Mouse (Mus musculus) heart, embryonic 14.5 days (tissue): ENCODE measurements around the gene Cog8. TPM values are rescaled to one million over a fixed set of nuclear protein-coding genes. Genes with fewer than 3 reads are reported as not detected.

Experiments used
- ATAC-seq: fragments of 200-750 bp; cut with Nextera tagmentation; 2 replicates; pipeline ENCODE4 v1.8.0; 2017; ENCODE audit warnings: low read depth, moderate TSS enrichment; ENCODE audit not compliant: insufficient number of reproducible peaks, insufficient read depth, low FRiP score
- H3K27ac ChIP-seq, 2 experiments: fragments of 200-500 bp in 1 of 2; fragments of 300-500 bp in 1 of 2; sonication (generic) in 1 of 2; replicated peaks in 1 of 2; 2 replicates each; pipeline ENCODE4 v1.5.1; 2012 to 2014; ENCODE audit warnings: low read depth in 2 of 2, low read length in 2 of 2, control low read depth in 1 of 2, mild to moderate bottlenecking in 1 of 2, mixed read lengths in 1 of 2; ENCODE audit not compliant: control insufficient read depth in 1 of 2, insufficient read depth in 1 of 2
- H3K27me3 ChIP-seq: fragments of 300-500 bp; sonication (generic); 2 replicates; pipeline ENCODE4 v1.6.1; 2014; ENCODE audit warnings: mild to moderate bottlenecking, low read length, control low read depth; ENCODE audit not compliant: control insufficient read depth, insufficient read depth
- H3K36me3 ChIP-seq: fragments of 300-500 bp; sonication (generic); 2 replicates; pipeline ENCODE4 v1.6.1; 2014; ENCODE audit warnings: mild to moderate bottlenecking, control low read depth, low read length, mixed read lengths; ENCODE audit not compliant: control insufficient read depth, insufficient read depth
- H3K4me1 ChIP-seq, 2 experiments: fragments of 200-500 bp in 1 of 2; fragments of 300-500 bp in 1 of 2; sonication (generic) in 1 of 2; 2 replicates each; pipeline ENCODE4 v1.6.1; 2012 to 2014; ENCODE audit warnings: low read length in 2 of 2, control low read depth in 1 of 2, mixed read lengths in 1 of 2; ENCODE audit not compliant: control insufficient read depth in 2 of 2, insufficient read depth in 2 of 2
- H3K4me2 ChIP-seq: fragments of 300-500 bp; sonication (generic); 2 replicates; pipeline ENCODE4 v1.6.1; 2014; ENCODE audit warnings: mild to moderate bottlenecking, low read length
- H3K4me3 ChIP-seq, 2 experiments: fragments of 200-500 bp in 1 of 2; fragments of 300-500 bp in 1 of 2; sonication (generic) in 1 of 2; 2 replicates each; pipeline ENCODE4 v1.5.1; 2012 to 2014; ENCODE audit warnings: low read length in 2 of 2, mild to moderate bottlenecking in 2 of 2, control low read depth in 1 of 2, low read depth in 1 of 2, moderate library complexity in 1 of 2; ENCODE audit not compliant: control insufficient read depth in 1 of 2, insufficient read depth in 1 of 2
- H3K9ac ChIP-seq: fragments of 300-500 bp; sonication (generic); 2 replicates; pipeline ENCODE4 v1.6.1; 2014; ENCODE audit warnings: mild to moderate bottlenecking, low read length
- H3K9me3 ChIP-seq: fragments of 300-500 bp; sonication (generic); 2 replicates; pipeline ENCODE4 v1.6.1; 2016; ENCODE audit warnings: low read length, control low read depth; ENCODE audit not compliant: control insufficient read depth
- WGBS: fragments of 180-500 bp; shearing (Covaris S2); extraction: QIAGEN DNeasy Blood & Tissue Kit; methylation state at CpG from one replicate; pipeline ENCODE4 v1.1.7; 2014; 5-methylcytosine and 5-hydroxymethylcytosine counted together
- polyA plus RNA-seq: library from polyadenylated mRNA; unstranded; fragments of >200 nt; fragmentation: Nextera tagmentation; extraction: Ambion mirVana; gene quantifications from 2 replicates; pipeline ENCODE4 v1.2.1, GENCODE M21; 2014

The Cog8 gene
- polyA plus RNA-seq, 1 experiment from 2014 or later = 26.5 TPM

DNA sequence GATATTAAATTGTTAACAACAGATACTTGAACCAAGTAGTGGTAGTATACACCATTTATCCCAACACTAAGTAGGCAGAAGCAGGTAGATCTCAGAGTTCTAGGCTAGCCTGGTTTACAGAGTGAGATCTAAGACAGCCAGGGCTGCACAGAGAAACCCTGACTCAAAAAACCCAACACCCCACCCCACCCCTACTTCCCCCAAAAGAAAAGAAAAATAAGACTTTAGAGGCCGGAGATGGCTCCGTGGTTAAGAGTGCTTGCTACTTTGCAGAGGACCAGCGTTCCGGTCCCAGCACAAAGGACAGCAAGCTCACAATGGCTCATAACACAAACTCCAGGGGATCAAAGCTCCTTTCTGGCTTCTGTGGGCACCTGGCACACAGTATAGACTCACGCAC lies 29.5 kb upstream of the Cog8 start:
- WGBS = 97% methylated on average over 5 of the region's 5 CpGs
- no peaks in the 10 kb centered on the region for H3K9me3 ChIP-seq
- no peak overlapping the region for H3K4me3 ChIP-seq
- no peak for ATAC-seq
- peaks cover 75% of the 10 kb centered on the region for H3K36me3 ChIP-seq
- no peak overlapping the region for H3K27ac ChIP-seq
- no peaks in the 10 kb centered on the region for H3K4me1 ChIP-seq
- no peak overlapping the region for H3K4me2 ChIP-seq
- no peaks in the 10 kb centered on the region for H3K27me3 ChIP-seq
- H3K9ac ChIP-seq = no peak overlapping the region

GRCm38 (mm10) chr8:107085358-107085757 lies 28.9 kb upstream of the Cog8 start:
- Histone ChIP-seq H3K36me3 (peaks cover 75% of the 10 kb centered on the region), H3K27me3 (no peaks in the 10 kb centered on the region), H3K4me1 (no peaks in the 10 kb centered on the region), H3K9ac (no peak overlapping the region), H3K4me2 (no peak overlapping the region), H3K4me3 (no peak overlapping the region), H3K9me3 (no peaks in the 10 kb centered on the region), H3K27ac (no peak overlapping the region)
- WGBS = 96% methylated on average over 17 of the region's 17 CpGs
- ATAC-seq = no peak

- H3K27me3 ChIP-seq = no peaks in the 10 kb centered on the region
- no peak overlapping the region for H3K27ac ChIP-seq
- no peaks in the 10 kb centered on the region for H3K4me1 ChIP-seq
- no peak overlapping the region for H3K4me3 ChIP-seq
- H3K9ac ChIP-seq = no peak overlapping the region
- H3K4me2 ChIP-seq = no peak overlapping the region
- no peak for ATAC-seq
- peaks cover 98% of the 10 kb centered on the region for H3K36me3 ChIP-seq
- no peaks in the 10 kb centered on the region for H3K9me3 ChIP-seq
- WGBS = 81% methylated on average over 7 of the region's 7 CpGs
These were observed 19.9 kb upstream of the Cog8 start for GRCm38 (mm10) chr8:107076239-107076888.

- H3K27ac ChIP-seq = no peak overlapping the region
- no peak overlapping the region for H3K4me2 ChIP-seq
- no peaks in the 10 kb centered on the region for H3K27me3 ChIP-seq
- H3K4me3 ChIP-seq = no peak overlapping the region
- H3K9me3 ChIP-seq = no peaks in the 10 kb centered on the region
- peaks cover 97% of the 10 kb centered on the region for H3K36me3 ChIP-seq
- ATAC-seq = no peak
- WGBS = 77% methylated on average over 1 of the region's 1 CpGs
- no peaks in the 10 kb centered on the region for H3K4me1 ChIP-seq
- no peak overlapping the region for H3K9ac ChIP-seq
These were observed 17.6 kb upstream of the Cog8 start for GRCm38 (mm10) chr8:107074128-107074527.

DNA sequence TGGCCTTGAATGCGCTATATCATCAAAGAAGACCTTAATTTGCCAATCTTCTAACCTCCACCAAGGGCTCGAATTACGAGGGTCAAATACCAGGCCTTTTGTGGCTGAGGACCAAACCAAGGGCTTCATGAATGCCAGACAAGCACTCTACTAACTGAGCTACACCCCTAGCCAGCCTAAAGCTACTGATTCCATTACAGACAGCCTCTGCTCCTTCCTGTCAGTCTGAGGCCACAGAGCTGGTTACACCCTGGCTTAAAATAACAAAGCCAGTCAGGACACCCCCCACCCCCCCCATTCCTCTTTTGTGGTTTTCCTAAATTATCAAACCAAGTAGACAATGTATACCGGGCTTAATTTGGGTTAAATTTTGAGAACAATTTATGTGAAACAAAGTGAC lies 17.2 kb upstream of the Cog8 start:
- ATAC-seq = no peak

GRCm38 (mm10) chr8:107065511-107066496 lies 9.3 kb upstream of the Cog8 start, which contains the start of gene Tmed6:
TSS of gene Tmed6 (minus strand) at chr8:107065644.
- Histone ChIP-seq H3K27ac (no peak within 1 kb of the TSS), H3K9ac (no peak within 1 kb of the TSS), H3K27me3 (no peaks in the 10 kb centered on the region), H3K4me1 (no peaks in the 10 kb centered on the region), H3K4me3 (no peak within 1 kb of the TSS), H3K9me3 (no peaks in the 10 kb centered on the region), H3K36me3 (peaks cover 24% of the 10 kb centered on the region), H3K4me2 (no peak within 1 kb of the TSS)
- ATAC-seq = no peak; the same call in 1 of the 2 replicates
- WGBS = 58% methylated on average over 17 of the region's 17 CpGs

More for the DNA sequence above, 17.2 kb upstream of the Cog8 start:
- Histone ChIP-seq H3K4me2 (no peak overlapping the region), H3K27ac (no peak overlapping the region), H3K4me1 (no peaks in the 10 kb centered on the region), H3K9ac (no peak overlapping the region), H3K9me3 (no peaks in the 10 kb centered on the region), H3K4me3 (no peak overlapping the region), H3K27me3 (no peaks in the 10 kb centered on the region), H3K36me3 (peaks cover 97% of the 10 kb centered on the region)
- WGBS = 83% methylated on average over 4 of the region's 4 CpGs

GRCm38 (mm10) chr8:107062613-107063012 lies 6.1 kb upstream of the Cog8 start:
- no peak overlapping the region for H3K27ac ChIP-seq
- H3K27me3 ChIP-seq = no peaks in the 10 kb centered on the region
- H3K4me1 ChIP-seq = peaks cover 0 to 4% of the 10 kb centered on the region in 2 experiments; a peak in 2 of 4 replicates
- peaks cover 24% of the 10 kb centered on the region for H3K36me3 ChIP-seq
- no peak overlapping the region for H3K4me2 ChIP-seq
- no peaks in the 10 kb centered on the region for H3K9me3 ChIP-seq
- no peak overlapping the region for H3K9ac ChIP-seq
- ATAC-seq = no peak
- no peak overlapping the region for H3K4me3 ChIP-seq
- 76% methylated on average over 1 of the region's 1 CpGs for WGBS
